Comparison of ENCODE assay signal across 19 mouse cellular contexts in genomic region chr7:66444706-66445105, GRCm38 (mm10). TPM values are rescaled to one million over a fixed set of nuclear protein-coding genes. Genes with fewer than 3 reads are reported as not detected.
DNase-seq lines count a peak whose midpoint lies in the region; ATAC-seq and TF ChIP-seq lines count a peak whose summit lies in the region.
"Had no signal": no experiment of that assay in that cellular context is flagged by ENCODE, and none has a peak within 500 bp of the region (broad histone marks: within the 10 kb centered on the region; RNA-seq: fewer than 3 reads in every experiment).

No protein-coding gene starts in this region.

- no peaks in the 10 kb centered on the region for H3K36me3 ChIP-seq in hindbrain, postnatal 0 days (ENCODE audit: insufficient read depth, low read length)
- no peaks in the 10 kb centered on the region for H3K36me3 ChIP-seq in hindbrain, embryonic 16.5 days (ENCODE audit: control insufficient read depth, insufficient read depth, low read length)
- H3K36me3 ChIP-seq in E14TG2a.4 (ENCODE audit: insufficient read depth, low read length), result no peaks in the 10 kb centered on the region
- H3K36me3 ChIP-seq: forebrain, embryonic 15.5 days; limb, embryonic 15.5 days; liver, embryonic 15.5 days had no signal

- ATAC-seq in hindbrain, postnatal 0 days, result no peak
- ATAC-seq in hindbrain, embryonic 16.5 days, result no peak
- ATAC-seq: forebrain, embryonic 15.5 days; intestine, postnatal 0 days; lung, postnatal 0 days; midbrain, embryonic 16.5 days had no signal

- 52% methylated on average over 5 of the region's 5 CpGs for WGBS in hindbrain, postnatal 0 days
- WGBS in hindbrain, embryonic 16.5 days, result 64% methylated on average over 5 of the region's 5 CpGs

- peak; percentile 26 for DNase-seq in adrenal gland, adult 2 months
- DNase-seq in adrenal gland, adult 18-20 months (ENCODE audit: low spot score in 2 of 2), result no peak
- DNase-seq in gastrocnemius, postnatal 14 days, result peak; percentile 33
- DNase-seq in gastrocnemius, postnatal 36 days, result no peak
- DNase-seq in hindbrain, postnatal 0 days (ENCODE audit: low spot score), result peak; percentile 30
- no peak for DNase-seq in yolk sac, embryonic 10.5 days (ENCODE audit: low spot score)
- DNase-seq: cerebellum, adult 11-12 months; cerebellum, postnatal 25 days; gastrocnemius, postnatal 25 days had no signal

- H3K27me3 ChIP-seq in hindbrain, postnatal 0 days (ENCODE audit: insufficient read depth, low read length), result no peaks in the 10 kb centered on the region
- H3K27me3 ChIP-seq in hindbrain, embryonic 16.5 days (replicated peaks; ENCODE audit: control insufficient read depth, insufficient read depth, low read length), result no peaks in the 10 kb centered on the region
- peaks cover 39% of the 10 kb centered on the region for H3K27me3 ChIP-seq in E14TG2a.4 (ENCODE audit: insufficient read depth, low read length)
- H3K27me3 ChIP-seq: forebrain, embryonic 15.5 days; limb, embryonic 15.5 days had no signal

- H3K9ac ChIP-seq in hindbrain, postnatal 0 days (replicated peaks; ENCODE audit: low read length), result no peak overlapping the region
- H3K9ac ChIP-seq in hindbrain, embryonic 16.5 days (ENCODE audit: low read depth, low read length), result no peak overlapping the region
- H3K9ac ChIP-seq: forebrain, embryonic 15.5 days; limb, embryonic 15.5 days; liver, embryonic 15.5 days had no signal

- intact Hi-C loops in gastrocnemius, postnatal 14 days (cut with DNase I; ENCODE audit: low total_unique reads), result no loop called here
- intact Hi-C loops in gastrocnemius, postnatal 36 days (cut with DNase I), result no loop called here

- H3K4me2 ChIP-seq in hindbrain, postnatal 0 days (ENCODE audit: low read depth, low read length), result no peak overlapping the region
- H3K4me2 ChIP-seq in hindbrain, embryonic 16.5 days (ENCODE audit: low read length), result no peak overlapping the region
- H3K4me2 ChIP-seq: forebrain, embryonic 15.5 days; limb, embryonic 15.5 days; liver, embryonic 15.5 days had no signal

- H3K27ac ChIP-seq in hindbrain, postnatal 0 days, result no peak overlapping the region
- H3K27ac ChIP-seq in hindbrain, embryonic 16.5 days (ENCODE audit: low read depth, low read length), result no peak overlapping the region
- H3K27ac ChIP-seq: forebrain, embryonic 15.5 days; limb, embryonic 15.5 days; liver, embryonic 15.5 days had no signal

- H3K4me3 ChIP-seq in hindbrain, postnatal 0 days (ENCODE audit: low read length), result no peak overlapping the region
- H3K4me3 ChIP-seq in hindbrain, embryonic 16.5 days (ENCODE audit: low read length), result no peak overlapping the region
- peak overlapping the region; percentile 26; the same call in 1 of the 2 replicates for H3K4me3 ChIP-seq in E14TG2a.4 (replicated peaks; ENCODE audit: low read length)
- H3K4me3 ChIP-seq: erythroblast, embryonic 14.5 days; forebrain, embryonic 15.5 days; limb, embryonic 15.5 days; liver, embryonic 15.5 days had no signal

- no peaks in the 10 kb centered on the region for H3K9me3 ChIP-seq in hindbrain, postnatal 0 days (ENCODE audit: low read length)
- no peaks in the 10 kb centered on the region for H3K9me3 ChIP-seq in hindbrain, embryonic 16.5 days (ENCODE audit: control insufficient read depth, low read length)
- H3K9me3 ChIP-seq in E14TG2a.4 (ENCODE audit: low read length), result no peaks in the 10 kb centered on the region
- H3K9me3 ChIP-seq: forebrain, embryonic 15.5 days; limb, embryonic 15.5 days; liver, embryonic 15.5 days had no signal

- no peak for TF ChIP-seq CTCF in hindbrain, postnatal 0 days (IDR thresholded peaks at IDR 0.05; ENCODE audit: low read depth)
- no peak for TF ChIP-seq CTCF in E14TG2a.4 (conservative IDR thresholded peaks at IDR 0.05; ENCODE audit: low read length)

- H3K4me1 ChIP-seq in hindbrain, postnatal 0 days (ENCODE audit: insufficient read depth, low read length), result peaks cover 7% of the 10 kb centered on the region; the same call in 1 of the 2 replicates
- H3K4me1 ChIP-seq in hindbrain, embryonic 16.5 days (ENCODE audit: control insufficient read depth, insufficient read depth, low read depth, low read length), result peaks cover under 1% of the 10 kb centered on the region; the same call in 1 of the 2 replicates
- peaks cover 41% of the 10 kb centered on the region for H3K4me1 ChIP-seq in E14TG2a.4 (replicated peaks; ENCODE audit: low read depth, low read length)
- H3K4me1 ChIP-seq: liver, embryonic 15.5 days had no signal

RNA-seq across cellular contexts. Expression of gene Aldh1a3, which starts 17.4 kb away (rescaled TPM):
- total RNA-seq in adrenal gland, adult 2 months (2021), result 10 to 100 TPM in 1 of 2 experiments, 1 to 10 TPM in 1; 6.2 to 14.6 TPM
- polyA plus RNA-seq in adrenal gland, adult 2 months (2012; rRNA removed), result 3.2 and 4.5 TPM in 2 replicates
- 10 to 100 TPM; 12.2 to 16.7 TPM for total RNA-seq in adrenal gland, adult 18-20 months (2021)
- 1 to 10 TPM; 2.1 to 6.0 TPM for total RNA-seq in gastrocnemius, postnatal 14 days (2021)
- total RNA-seq in gastrocnemius, postnatal 36 days (2021), result 1 to 10 TPM in 1 of 2 experiments, under 1 TPM in 1; 0.74 to 1.4 TPM
- total RNA-seq in hindbrain, postnatal 0 days (2014; rRNA removed), result 3.3 and 4.6 TPM in 2 replicates
- polyA plus RNA-seq in hindbrain, postnatal 0 days (2015; fragmentation: Nextera tagmentation; extraction: Ambion mirVana), result 3.5 and 3.7 TPM in 2 replicates
- polyA plus RNA-seq in hindbrain, embryonic 16.5 days (2015; fragmentation: Nextera tagmentation; extraction: Ambion mirVana), result 2.5 and 3.2 TPM in 2 replicates
- total RNA-seq: hematopoietic stem cell, adult 5-6 weeks had no signal
- polyA plus RNA-seq: erythroblast, embryonic 14.5 days had no signal

RNA-seq across cellular contexts. Expression of gene Lrrk1, which starts 56.6 kb away (rescaled TPM):
- total RNA-seq in adrenal gland, adult 2 months (2021), result 10 to 100 TPM; 15.5 to 19.7 TPM
- 20.2 and 21.2 TPM in 2 replicates for polyA plus RNA-seq in adrenal gland, adult 2 months (2012; rRNA removed)
- 10 to 100 TPM; 12.2 to 12.6 TPM for total RNA-seq in adrenal gland, adult 18-20 months (2021)
- total RNA-seq in gastrocnemius, postnatal 14 days (2021), result 1 to 10 TPM; 4.8 to 6.9 TPM
- 1 to 10 TPM; 3.3 to 4.9 TPM for total RNA-seq in gastrocnemius, postnatal 36 days (2021)
- 3.1 and 4.1 TPM in 2 replicates for total RNA-seq in hindbrain, postnatal 0 days (2014; rRNA removed)
- polyA plus RNA-seq in hindbrain, postnatal 0 days (2015; fragmentation: Nextera tagmentation; extraction: Ambion mirVana), result 2.5 and 2.6 TPM in 2 replicates
- polyA plus RNA-seq in hindbrain, embryonic 16.5 days (2015; fragmentation: Nextera tagmentation; extraction: Ambion mirVana), result 3.0 and 4.5 TPM in 2 replicates

Comparison
In these comparisons a context has a peak if more than half of its experiments do, and no peak if none do; other contexts are left out.
1. DNase-seq: peak in adrenal gland, adult 2 months (single experiment), gastrocnemius, postnatal 14 days (single experiment) and hindbrain, postnatal 0 days (single experiment); none in adrenal gland, adult 18-20 months (0 of 2), gastrocnemius, postnatal 36 days (0 of 2) and yolk sac, embryonic 10.5 days (single experiment).